Mouse (Mus musculus) heart, postnatal 4 days (tissue): ENCODE measurements around the gene Hic2. TPM values are rescaled to one million over a fixed set of nuclear protein-coding genes. Genes with fewer than 3 reads are reported as not detected.

ENCODE experiments used
- DNase-seq: peaks from one replicate; pipeline ENCODE4 v3.0.0; 2021
- total RNA-seq, 2 experiments: library from RNA; stranded (reverse); gene quantifications; 2 replicates each; pipeline ENCODE4 v1.2.3; 2021

The Hic2 gene
- total RNA-seq, 2 experiments from 2014 or later: 7.0 to 7.1 TPM

DNA sequence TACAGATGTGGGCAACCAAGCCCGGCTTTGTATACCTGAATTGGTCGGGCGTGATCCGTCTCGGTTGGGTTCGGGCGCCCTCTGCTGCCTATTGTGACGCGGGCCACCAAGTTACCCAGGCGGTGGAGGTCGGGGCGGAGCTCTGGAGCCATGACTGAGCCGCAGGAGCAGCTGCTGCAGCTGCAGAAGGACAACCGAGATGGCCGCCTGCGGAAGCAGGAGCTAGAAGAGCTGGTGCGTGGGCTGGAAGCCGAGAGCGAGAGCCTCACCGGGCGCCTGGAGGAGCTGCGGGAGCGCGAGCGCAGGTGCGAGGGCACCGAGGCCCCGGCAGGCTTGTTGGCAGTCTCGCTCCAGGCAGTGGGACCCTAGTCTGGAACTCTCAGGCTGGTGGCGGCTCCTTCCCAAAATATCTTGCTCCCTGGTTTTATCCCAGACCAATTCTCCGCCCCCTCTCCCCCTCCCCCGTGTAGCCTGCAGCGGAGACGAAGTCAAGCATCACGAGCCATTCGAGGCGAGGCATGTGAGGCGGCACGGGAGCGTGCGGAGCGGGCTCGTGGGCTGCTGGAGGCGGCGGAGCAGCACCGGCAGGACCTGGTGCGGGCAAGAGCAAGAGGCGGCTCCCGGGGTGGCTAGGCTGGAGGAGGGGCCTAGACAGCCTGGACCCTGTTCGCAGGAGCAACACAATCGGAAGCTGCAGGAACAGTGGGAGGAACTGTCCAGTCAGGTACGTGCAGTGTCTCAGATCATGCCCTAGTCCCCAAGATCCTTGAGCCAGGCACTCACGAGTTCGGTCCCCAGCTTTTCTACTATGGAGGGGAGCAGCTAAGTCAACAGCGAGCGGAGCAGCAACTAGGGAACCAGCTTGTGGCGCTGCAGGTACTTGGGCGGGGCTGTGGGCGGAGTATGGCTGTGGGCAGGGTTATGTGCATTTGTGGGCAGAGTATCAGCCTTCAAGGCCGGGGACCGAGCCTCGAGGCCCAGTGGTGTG is 43.1 kb downstream of the Hic2 start:
- peak; percentile 96 for DNase-seq

DNA sequence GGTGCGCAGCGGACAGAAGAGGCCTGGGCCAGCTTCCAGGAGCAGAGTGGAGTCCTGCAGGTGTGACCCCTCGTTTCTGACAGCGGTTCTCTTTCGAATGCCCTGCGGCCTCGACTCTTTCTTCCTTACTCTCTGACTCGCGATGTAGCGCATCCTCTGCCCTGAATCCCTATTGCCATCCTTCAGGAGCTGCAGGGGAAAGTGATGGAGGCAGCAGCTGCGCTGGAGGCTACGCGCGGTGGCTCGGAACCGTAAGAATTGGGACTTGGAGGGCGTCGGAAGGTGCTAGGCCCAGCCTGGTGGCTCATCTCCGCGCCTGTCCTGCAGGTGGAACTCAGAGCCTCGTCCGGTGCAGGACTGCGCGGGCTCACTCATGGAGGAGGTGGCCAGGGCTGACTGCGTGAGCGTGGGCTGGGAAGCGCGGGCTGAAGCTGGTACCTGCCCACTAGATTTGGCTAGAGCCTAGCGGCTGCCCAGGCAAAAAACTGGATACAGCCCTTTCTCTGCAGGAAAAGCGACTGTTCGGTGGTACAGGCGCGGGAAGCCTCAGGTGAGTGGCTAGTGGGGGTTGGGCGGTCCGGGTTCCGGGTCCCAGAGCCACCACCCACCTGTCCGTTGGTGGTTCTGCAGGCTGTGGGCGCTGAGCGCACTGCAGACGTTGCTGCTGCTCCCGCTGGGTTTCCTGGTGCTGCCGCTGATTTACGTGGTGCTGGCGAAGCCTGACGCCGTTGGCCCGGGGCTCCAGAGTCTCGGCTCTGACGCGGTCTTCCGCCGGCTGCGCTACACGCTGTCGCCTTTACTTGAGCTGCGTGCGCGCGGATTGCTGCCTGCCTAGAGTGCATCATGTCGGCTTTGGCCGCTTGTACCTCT is 44.2 kb downstream of the Hic2 start:
- DNase-seq: peak; percentile 35

- no peak for DNase-seq
Observed at GRCm38 (mm10) chr16:17280471-17280870, 47.1 kb downstream of the Hic2 start.

- peak; percentile 28 for DNase-seq
Observed at GRCm38 (mm10) chr16:17283151-17283550, 49.8 kb downstream of the Hic2 start.

GRCm38 (mm10) chr16:17287103-17287502 is 53.7 kb downstream of the Hic2 start:
- no peak for DNase-seq

GRCm38 (mm10) chr16:17291016-17291415 is 57.6 kb downstream of the Hic2 start:
- no peak for DNase-seq

GRCm38 (mm10) chr16:17292751-17293150 is 59.4 kb downstream of the Hic2 start:
- DNase-seq: peak; percentile 85

- DNase-seq: no peak
Observed at GRCm38 (mm10) chr16:17300818-17301217, 67.4 kb downstream of the Hic2 start.

DNA sequence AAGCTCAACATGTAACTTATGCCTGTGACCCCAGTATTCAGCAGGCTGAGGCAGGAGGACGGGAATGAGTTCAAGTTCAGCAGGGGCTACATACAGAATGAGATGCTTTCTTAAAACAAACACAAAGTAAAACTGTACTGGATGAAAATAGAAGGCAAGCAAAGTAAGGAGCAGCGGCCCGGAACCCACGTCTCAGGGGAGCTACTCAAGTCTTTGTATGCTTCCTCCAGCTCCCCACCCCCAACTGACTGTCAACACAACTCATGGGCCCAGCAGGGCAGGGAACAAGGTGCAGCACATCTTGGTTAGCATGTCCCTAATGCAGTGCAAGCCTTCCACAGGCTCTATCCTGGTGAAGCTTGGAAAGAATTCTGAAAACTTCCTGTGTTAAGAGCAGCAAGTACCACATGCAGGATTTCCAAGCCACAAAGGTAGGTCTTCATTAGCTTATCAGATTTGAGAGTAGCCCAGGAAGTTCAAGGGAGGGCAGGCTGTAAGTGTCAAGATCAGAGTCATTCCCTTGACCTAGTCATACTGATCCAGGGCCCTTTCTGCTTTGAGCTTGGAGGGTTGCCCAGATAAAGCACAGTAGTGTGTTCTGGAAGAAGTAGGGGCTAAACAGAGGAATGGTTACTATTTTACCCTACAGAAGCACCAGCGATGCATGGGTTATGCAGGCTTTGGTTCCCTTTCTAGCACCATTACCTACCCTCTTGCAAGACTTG is 70.3 kb downstream of the Hic2 start:
- DNase-seq: no peak

DNA sequence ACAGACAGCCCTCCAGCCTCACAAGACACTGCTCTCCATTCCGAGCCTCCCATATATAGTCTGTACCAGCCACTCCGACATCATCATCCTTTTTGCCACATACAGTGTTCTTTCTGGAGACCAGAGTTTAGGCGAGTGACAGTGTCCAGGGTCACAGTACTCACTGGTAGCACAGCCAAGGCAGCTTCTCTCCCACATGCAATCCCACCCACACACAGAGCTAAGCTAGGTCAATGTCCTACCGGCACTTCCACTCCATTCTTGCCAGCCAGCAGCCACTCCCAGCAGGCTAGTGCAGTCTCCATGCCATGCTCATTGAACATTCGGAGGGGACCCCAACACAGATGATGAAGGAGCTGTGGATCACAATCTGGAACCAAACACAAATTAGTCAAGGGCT is 74.1 kb downstream of the Hic2 start:
- no peak for DNase-seq

DNA sequence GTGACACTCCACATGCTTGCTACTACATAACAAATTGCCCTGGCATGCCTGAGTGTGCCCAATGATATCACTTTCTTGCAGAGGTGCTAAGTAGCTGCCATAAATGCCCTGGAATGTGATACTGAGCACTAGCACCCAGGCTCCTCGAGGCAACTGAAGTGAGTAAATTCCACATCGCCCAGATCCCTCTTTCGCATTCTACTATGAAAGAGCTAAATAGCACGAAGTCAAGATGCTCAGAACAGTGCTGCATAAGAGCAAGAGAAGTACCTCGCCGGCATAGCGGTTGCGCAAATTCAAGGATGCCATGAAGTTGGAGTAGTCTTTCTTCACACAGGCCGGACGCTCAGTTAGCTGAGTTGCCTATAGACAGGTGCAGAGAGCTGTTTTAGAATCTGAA is 75.7 kb downstream of the Hic2 start:
- no peak for DNase-seq

GRCm38 (mm10) chr16:17312531-17312930 is 79.2 kb downstream of the Hic2 start:
- DNase-seq: no peak

Other genes with a start within 250 kb of the Hic2 start
- gene Ypel1, start 163.9 kb upstream of the Hic2 start, total RNA-seq: 1 to 10 TPM; 6.3 to 6.9 TPM
- 10 to 100 TPM; 49.0 to 52.5 TPM for gene Ppil2, start 122.3 kb upstream of the Hic2 start, total RNA-seq
- gene 2610318N02Rik, start 108.4 kb upstream of the Hic2 start, total RNA-seq: 1 to 10 TPM; 4.1 to 4.3 TPM
- gene Sdf2l1, start 101.2 kb upstream of the Hic2 start, total RNA-seq: 10 to 100 TPM in 1 of 2 experiments, 1 to 10 TPM in 1; 8.2 to 10.5 TPM
- 1 to 10 TPM; 1.9 to 2.9 TPM for gene Ydjc, start 89.0 kb upstream of the Hic2 start, total RNA-seq
- under 1 TPM; 0.26 to 0.32 TPM for gene Ccdc116, start 86.3 kb upstream of the Hic2 start, total RNA-seq
- 100 to 1,000 TPM; 154 to 157 TPM for gene Ube2l3, start 30.9 kb upstream of the Hic2 start, total RNA-seq
- gene Rimbp3, start 25.0 kb upstream of the Hic2 start, total RNA-seq: under 1 TPM; 0.43 TPM
- gene Tmem191c, start 42.5 kb downstream of the Hic2 start, total RNA-seq: 1 to 10 TPM; 6.3 to 7.9 TPM
- gene Serpind1, start 97.8 kb downstream of the Hic2 start, total RNA-seq: 1 to 10 TPM; 3.3 to 3.7 TPM
- 10 to 100 TPM; 15.7 to 16.3 TPM for gene Snap29, start 172.4 kb downstream of the Hic2 start, total RNA-seq
- 10 to 100 TPM; 55.8 to 56.5 TPM for gene Pi4ka, start 172.7 kb downstream of the Hic2 start, total RNA-seq
- 10 to 100 TPM; 31.6 to 34.4 TPM for gene Crkl, start 218.4 kb downstream of the Hic2 start, total RNA-seq